Mouse (Mus musculus) G1E (cell line): ENCODE results near the gene Cdc14b.

Experiments used
- CTCF ChIP-seq: IDR thresholded peaks from 2 replicates; pipeline ENCODE4 v1.5.1; 2012; ENCODE audit warnings: low read depth, low read length, inconsistent platforms, mixed read lengths
- GATA1 ChIP-seq: IDR thresholded peaks from 2 replicates; pipeline ENCODE4 v1.6.1; 2012; ENCODE audit warnings: borderline replicate concordance, low read length, inconsistent platforms, mixed read lengths
- GATA2 ChIP-seq: IDR thresholded peaks from 2 replicates; pipeline ENCODE4 v1.6.1; 2012; ENCODE audit warnings: low read depth, low read length, inconsistent platforms, borderline replicate concordance
- POLR2AphosphoS5 ChIP-seq: IDR thresholded peaks from 2 replicates; pipeline ENCODE4 v1.6.1; 2012; ENCODE audit warnings: low read depth, low read length, inconsistent platforms; ENCODE audit not compliant: insufficient replicate concordance
- TAL1 ChIP-seq: conservative IDR thresholded peaks from 2 replicates; pipeline ENCODE4 v1.6.1; 2012; ENCODE audit warnings: low read depth, low read length, inconsistent platforms, mixed read lengths

GRCm38 (mm10) chr13:64244685-64245261 is 30.3 kb downstream of the Cdc14b start:
- TF ChIP-seq GATA2 (no peak), CTCF (no peak), GATA1 (no peak), TAL1 (no peak), POLR2AphosphoS5 (no peak)
